Comparison of ENCODE assay signal across 21 mouse cellular contexts in the genomic region with DNA sequence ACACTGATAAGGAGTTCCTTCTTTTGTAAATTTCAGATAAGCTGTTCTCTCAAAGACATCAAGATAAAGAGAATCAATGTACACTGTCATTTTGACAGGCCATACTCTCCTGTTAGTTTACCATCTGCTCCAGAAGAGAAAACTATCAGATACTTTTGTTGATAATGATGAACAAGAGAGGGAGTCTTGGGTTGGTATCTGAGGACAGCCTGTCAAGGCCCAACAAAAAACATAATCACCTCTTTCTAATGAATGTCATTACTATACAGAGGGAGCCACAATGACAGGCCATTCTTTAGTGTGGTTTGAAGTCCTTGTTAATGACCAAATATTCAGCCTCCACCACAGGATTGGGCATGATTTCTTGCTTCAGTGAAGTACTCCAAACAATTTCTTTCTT.
"Had no signal": no experiment of that assay in that cellular context is flagged by ENCODE, and none has a peak within 500 bp of the region (broad histone marks: within the 10 kb centered on the region; RNA-seq: fewer than 3 reads in every experiment).

No protein-coding gene starts in this region.

- H3K4me3 ChIP-seq: layer of hippocampus, adult 2 months; limb, embryonic 10.5 days; limb, embryonic 13.5 days; liver, embryonic 12.5 days; liver, embryonic 15.5 days; lung, embryonic 15.5 days; megakaryocyte, embryonic 14.5 days; midbrain, embryonic 10.5 days; midbrain, embryonic 13.5 days; myocyte; neural tube, embryonic 13.5 days had no signal

- H3K9me3 ChIP-seq: limb, embryonic 10.5 days; limb, embryonic 13.5 days; liver, embryonic 12.5 days; liver, embryonic 15.5 days; lung, embryonic 15.5 days; megakaryocyte, embryonic 14.5 days; midbrain, embryonic 13.5 days; neural tube, embryonic 13.5 days had no signal

- H3K9ac ChIP-seq: limb, embryonic 13.5 days; liver, embryonic 12.5 days; liver, embryonic 15.5 days; lung, embryonic 15.5 days; midbrain, embryonic 13.5 days; neural tube, embryonic 13.5 days had no signal

- H3K27me3 ChIP-seq: limb, embryonic 13.5 days; liver, embryonic 12.5 days; liver, embryonic 15.5 days; lung, embryonic 15.5 days; megakaryocyte, embryonic 14.5 days; midbrain, embryonic 13.5 days; neural tube, embryonic 13.5 days had no signal

- DNase-seq: kidney, postnatal 25 days; layer of hippocampus, adult 9-11 months; liver; lung, adult 18-20 months; lung, postnatal 10 days; lung, postnatal 36 days; thymus, adult 18-20 months; thymus, postnatal 4 days had no signal

- H3K4me1 ChIP-seq: limb, embryonic 10.5 days; limb, embryonic 13.5 days; liver, embryonic 12.5 days; liver, embryonic 15.5 days; lung, embryonic 15.5 days; megakaryocyte, embryonic 14.5 days; midbrain, embryonic 10.5 days; midbrain, embryonic 13.5 days; neural tube, embryonic 13.5 days had no signal

- H3K36me3 ChIP-seq: limb, embryonic 10.5 days; limb, embryonic 13.5 days; liver, embryonic 12.5 days; liver, embryonic 15.5 days; lung, embryonic 15.5 days; midbrain, embryonic 10.5 days; midbrain, embryonic 13.5 days; neural tube, embryonic 13.5 days had no signal

- H3K27ac ChIP-seq: kidney, postnatal 0 days; layer of hippocampus, adult 2 months; limb, embryonic 10.5 days; limb, embryonic 13.5 days; liver, embryonic 12.5 days; liver, embryonic 15.5 days; lung, embryonic 15.5 days; midbrain, embryonic 10.5 days; midbrain, embryonic 13.5 days; neural tube, embryonic 13.5 days had no signal

- ATAC-seq: liver, embryonic 12.5 days; midbrain, embryonic 13.5 days; midbrain, embryonic 16.5 days had no signal

- H3K4me2 ChIP-seq: limb, embryonic 13.5 days; liver, embryonic 12.5 days; liver, embryonic 15.5 days; lung, embryonic 15.5 days; midbrain, embryonic 13.5 days; neural tube, embryonic 13.5 days had no signal
